Mouse (Mus musculus) testis, adult 2 months (tissue): ENCODE data around the gene Lima1.

Experiments used
- CTCF ChIP-seq: fragments of 200-500 bp; IDR thresholded peaks from 2 replicates; pipeline ENCODE4 v1.5.1; 2012; ENCODE audit warnings: low read depth, mild to moderate bottlenecking, inconsistent platforms, low read length, moderate library complexity; ENCODE audit not compliant: control insufficient read depth, insufficient read depth, insufficient replicate concordance
- POLR2A ChIP-seq: fragments of 200-500 bp; IDR thresholded peaks from 2 replicates; pipeline ENCODE4 v1.6.1; 2012; ENCODE audit warnings: low read depth, mild to moderate bottlenecking, inconsistent platforms, low read length, moderate library complexity; ENCODE audit not compliant: control insufficient read depth

- TF ChIP-seq CTCF (no peak), POLR2A (no peak)
Observed at GRCm38 (mm10) chr15:99891355-99891754, 16.1 kb upstream of the Lima1 start.
